Mouse (Mus musculus): ENCODE results near the gene Pdcd6.

GRCm38 (mm10) chr13:74350435-74350906 lies 33.1 kb upstream of the Pdcd6 start:
- TF ChIP-seq CTCF (IDR thresholded peaks at IDR 0.05; ENCODE audit: low read depth, low read length) (no peak), TAL1 (conservative IDR thresholded peaks at IDR 0.05; ENCODE audit: low read depth, low read length) (no peak), GATA1 (IDR thresholded peaks at IDR 0.05; ENCODE audit: borderline replicate concordance, low read length) (no peak), GATA2 (IDR thresholded peaks at IDR 0.05; ENCODE audit: borderline replicate concordance, low read depth, low read length) (no peak)
